ENCODE assay signal across 25 mouse cellular contexts in the genomic region with DNA sequence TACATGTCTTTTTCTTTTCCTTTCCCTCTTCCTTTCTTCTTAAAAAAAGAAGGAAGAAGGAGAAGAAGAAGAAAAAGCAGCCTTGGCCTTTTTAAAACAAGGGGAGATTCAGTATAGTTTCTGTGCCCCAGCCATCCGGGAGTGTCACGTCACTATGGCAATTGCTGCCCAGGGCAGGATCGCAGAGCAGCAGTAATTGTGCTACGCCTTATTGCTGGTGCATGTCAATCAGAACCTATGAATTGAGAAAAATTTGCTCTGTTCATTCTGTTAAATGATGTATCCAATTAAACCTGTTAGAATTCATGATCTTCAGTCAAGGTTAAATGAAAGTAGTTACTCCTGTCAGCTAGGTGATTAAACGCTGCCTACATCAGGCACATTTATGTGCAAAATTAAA.
"Had no signal": no experiment of that assay in that cellular context is flagged by ENCODE, and none has a peak within 500 bp of the region (broad histone marks: within the 10 kb centered on the region; RNA-seq: fewer than 3 reads in every experiment).

No protein-coding gene starts in this region.

- H3K4me1 ChIP-seq: liver, embryonic 12.5 days had no signal

- ATAC-seq: hindbrain, postnatal 0 days; intestine, embryonic 16.5 days; liver, embryonic 12.5 days had no signal

- H3K27me3 ChIP-seq: hindbrain, embryonic 15.5 days; kidney, embryonic 15.5 days; limb, embryonic 13.5 days; limb, embryonic 15.5 days had no signal

- H3K9me3 ChIP-seq: heart, embryonic 13.5 days; heart, embryonic 15.5 days; hindbrain, embryonic 12.5 days; hindbrain, embryonic 15.5 days; kidney, embryonic 15.5 days; limb, embryonic 13.5 days; limb, embryonic 15.5 days; liver, embryonic 12.5 days had no signal

- H3K4me2 ChIP-seq: heart, embryonic 11.5 days; heart, embryonic 13.5 days; heart, embryonic 15.5 days; hindbrain, embryonic 12.5 days; hindbrain, embryonic 15.5 days; kidney, embryonic 15.5 days; limb, embryonic 13.5 days; limb, embryonic 15.5 days; liver, embryonic 12.5 days had no signal

- H3K9ac ChIP-seq: heart, embryonic 13.5 days; heart, embryonic 15.5 days; hindbrain, embryonic 12.5 days; hindbrain, embryonic 15.5 days; kidney, embryonic 15.5 days; limb, embryonic 13.5 days; limb, embryonic 15.5 days; liver, embryonic 12.5 days had no signal

- H3K27ac ChIP-seq: heart, adult 2 months; heart, embryonic 13.5 days; heart, embryonic 15.5 days; hindbrain, embryonic 12.5 days; hindbrain, embryonic 15.5 days; hindbrain, postnatal 0 days; kidney, embryonic 15.5 days; kidney, postnatal 0 days; limb, embryonic 13.5 days; limb, embryonic 15.5 days; liver, embryonic 12.5 days had no signal

- H3K4me3 ChIP-seq: heart, adult 2 months; heart, embryonic 13.5 days; heart, embryonic 15.5 days; hindbrain, embryonic 12.5 days; hindbrain, embryonic 15.5 days; kidney, embryonic 15.5 days; limb, embryonic 13.5 days; limb, embryonic 15.5 days; liver, embryonic 12.5 days had no signal

- H3K36me3 ChIP-seq: heart, embryonic 13.5 days; heart, embryonic 15.5 days; hindbrain, embryonic 12.5 days; hindbrain, embryonic 15.5 days; kidney, embryonic 15.5 days; limb, embryonic 13.5 days; limb, embryonic 15.5 days; liver, embryonic 12.5 days had no signal

- DNase-seq: gastrocnemius, postnatal 14 days; gastrocnemius, postnatal 36 days; heart, adult 2 months; heart, postnatal 14 days; heart, postnatal 36 days; kidney, adult 11 months; kidney, adult 2 months; kidney, adult 9 months; kidney, postnatal 14 days; kidney, postnatal 36 days; layer of hippocampus, adult 9-11 months; layer of hippocampus, postnatal 36 days; left cerebral cortex, postnatal 4 days had no signal
